Mouse (Mus musculus) thymus, adult 2 months (tissue): ENCODE results near the gene Fam20b. TPM values are rescaled to one million over a fixed set of nuclear protein-coding genes. Genes with fewer than 3 reads are reported as not detected.

Source experiments
- DNase-seq: peaks from one replicate; pipeline ENCODE4 v3.0.0; 2021
- H3K27ac ChIP-seq: fragments of 200-500 bp; 2 replicates; pipeline ENCODE4 v1.5.1; 2012; ENCODE audit warnings: low read length, control low read depth; ENCODE audit not compliant: control insufficient read depth, insufficient read depth
- H3K27me3 ChIP-seq: fragments of 200-500 bp; 2 replicates; pipeline ENCODE4 v1.6.1; 2012; ENCODE audit warnings: mild to moderate bottlenecking, low read length, moderate library complexity, mixed read lengths; ENCODE audit not compliant: control insufficient read depth, insufficient read depth
- H3K36me3 ChIP-seq: fragments of 200-500 bp; 2 replicates; pipeline ENCODE4 v1.6.1; 2012; ENCODE audit warnings: mild to moderate bottlenecking, low read length, moderate library complexity; ENCODE audit not compliant: control insufficient read depth, insufficient read depth
- H3K4me1 ChIP-seq: fragments of 200-500 bp; replicated peaks from 2 replicates; pipeline ENCODE4 v1.6.1; 2012; ENCODE audit warnings: low read length; ENCODE audit not compliant: control insufficient read depth, insufficient read depth
- H3K4me3 ChIP-seq: fragments of 200-500 bp; 2 replicates; pipeline ENCODE4 v1.5.1; 2012; ENCODE audit warnings: mild to moderate bottlenecking, low read length, control low read depth, moderate library complexity; ENCODE audit not compliant: control insufficient read depth, insufficient read depth
- CTCF ChIP-seq: fragments of 200-500 bp; IDR thresholded peaks from 2 replicates; pipeline ENCODE4 v1.5.1; 2012; ENCODE audit warnings: mild to moderate bottlenecking, control low read depth, low read length, moderate library complexity, borderline replicate concordance; ENCODE audit not compliant: control insufficient read depth, poor library complexity, insufficient read depth; ENCODE audit errors: extremely low read depth
- POLR2A ChIP-seq: fragments of 200-500 bp; IDR thresholded peaks from 2 replicates; pipeline ENCODE4 v1.6.1; 2012; ENCODE audit warnings: mild to moderate bottlenecking, low read length, control low read depth, moderate library complexity; ENCODE audit not compliant: control insufficient read depth, poor library complexity, insufficient read depth; ENCODE audit errors: extremely low read depth
- WGBS: fragments of 180-500 bp; shearing (Covaris S2); methylation state at CpG from one replicate; pipeline ENCODE4 v1.1.7; 2018; 5-methylcytosine and 5-hydroxymethylcytosine counted together
- polyA plus RNA-seq: library from polyadenylated mRNA; depleted of rRNA; stranded (reverse); fragments of >200 nt; gene quantifications from 2 replicates; pipeline ENCODE4 v1.2.3, GENCODE M21; 2012; rRNA removed

The Fam20b gene
- polyA plus RNA-seq, 1 experiment = 17.7 TPM

- H3K4me3 ChIP-seq = no peak overlapping the region
- peaks cover 50% of the 10 kb centered on the region for H3K36me3 ChIP-seq
- H3K27ac ChIP-seq = no peak overlapping the region
- DNase-seq = no peak
- H3K4me1 ChIP-seq = no peaks in the 10 kb centered on the region
- WGBS = 91% methylated on average over 2 of the region's 2 CpGs
- no peak for TF ChIP-seq POLR2A
- no peak for TF ChIP-seq CTCF
- H3K27me3 ChIP-seq = no peaks in the 10 kb centered on the region
These were observed 83.7 kb downstream of the Fam20b start for GRCm38 (mm10) chr1:156635148-156635547.

GRCm38 (mm10) chr1:156633095-156633494 lies 85.8 kb downstream of the Fam20b start:
- WGBS = 84% methylated on average over 10 of the region's 10 CpGs
- no peaks in the 10 kb centered on the region for H3K4me1 ChIP-seq
- H3K27ac ChIP-seq = no peak overlapping the region
- peaks cover 56% of the 10 kb centered on the region for H3K36me3 ChIP-seq
- no peak overlapping the region for H3K4me3 ChIP-seq
- TF ChIP-seq CTCF (0 out of 2 replicates have a peak, but pooled peaks have one; percentile 25), POLR2A (no peak)
- DNase-seq = peak; percentile 25
- no peaks in the 10 kb centered on the region for H3K27me3 ChIP-seq

GRCm38 (mm10) chr1:156630965-156631364 lies 87.9 kb downstream of the Fam20b start:
- TF ChIP-seq CTCF (no peak), POLR2A (no peak)
- Histone ChIP-seq H3K27ac (no peak overlapping the region), H3K36me3 (peaks cover 56% of the 10 kb centered on the region), H3K27me3 (no peaks in the 10 kb centered on the region), H3K4me1 (no peaks in the 10 kb centered on the region), H3K4me3 (no peak overlapping the region)
- peak; percentile 40 for DNase-seq

- TF ChIP-seq POLR2A (no peak), CTCF (no peak)
- Histone ChIP-seq H3K27ac (no peak overlapping the region), H3K36me3 (peaks cover 48% of the 10 kb centered on the region), H3K27me3 (no peaks in the 10 kb centered on the region), H3K4me3 (no peak overlapping the region), H3K4me1 (no peaks in the 10 kb centered on the region)
- WGBS = 97% methylated on average over 8 of the region's 8 CpGs
- no peak for DNase-seq
These were observed 88.9 kb downstream of the Fam20b start for GRCm38 (mm10) chr1:156629984-156630383.

Other genes starting within 250 kb of the Fam20b start
- 103 and 119 TPM in 2 replicates for gene Soat1, start 244.8 kb downstream of the Fam20b start, polyA plus RNA-seq
- gene Gm10031, start 195.1 kb downstream of the Fam20b start, polyA plus RNA-seq = 33.7 and 36.5 TPM in 2 replicates
- gene Abl2, start 160.3 kb downstream of the Fam20b start, polyA plus RNA-seq = 18.7 and 19.9 TPM in 2 replicates
- 38.2 and 47.2 TPM in 2 replicates for gene Tor3a, start 44.7 kb downstream of the Fam20b start, polyA plus RNA-seq
- gene Angptl1, start 119.5 kb upstream of the Fam20b start, polyA plus RNA-seq = 0.22 and 0.32 TPM in 2 replicates
- gene Ralgps2, start 220.5 kb upstream of the Fam20b start, polyA plus RNA-seq = 25.2 and 28.9 TPM in 2 replicates